Mouse (Mus musculus) cerebellum, postnatal 4 days (tissue): ENCODE data around the gene Aoah.
A peak's percentile ranks its signal among the peaks of the same experiment; 100 is the strongest.

Experiments
- DNase-seq, 2 experiments: peaks; one replicate each; pipeline ENCODE4 v3.0.0; 2022; ENCODE audit warnings: low spot score in 2 of 2, mixed read lengths in 1 of 2

Gene Aoah

DNA sequence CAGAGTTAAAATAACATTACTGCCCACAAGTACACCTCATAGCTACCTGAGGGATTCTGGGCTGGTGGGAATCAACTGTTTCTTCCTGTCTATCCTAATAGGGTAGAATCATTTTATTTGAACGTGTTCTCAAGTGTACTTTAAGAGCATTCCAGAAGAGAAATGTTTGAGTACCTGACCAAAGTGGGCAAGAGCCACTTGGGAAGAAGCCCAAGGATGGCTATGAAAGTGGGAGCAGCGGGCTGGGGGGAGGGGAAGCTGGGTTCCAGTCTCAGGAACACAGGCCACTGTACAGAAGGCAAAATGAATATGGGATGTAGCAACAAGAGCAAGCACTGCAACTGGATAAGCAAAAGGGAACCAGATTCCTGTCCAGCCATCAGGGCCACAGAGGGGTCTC is 111.3 kb downstream of the Aoah start:
- no peak for DNase-seq

DNA sequence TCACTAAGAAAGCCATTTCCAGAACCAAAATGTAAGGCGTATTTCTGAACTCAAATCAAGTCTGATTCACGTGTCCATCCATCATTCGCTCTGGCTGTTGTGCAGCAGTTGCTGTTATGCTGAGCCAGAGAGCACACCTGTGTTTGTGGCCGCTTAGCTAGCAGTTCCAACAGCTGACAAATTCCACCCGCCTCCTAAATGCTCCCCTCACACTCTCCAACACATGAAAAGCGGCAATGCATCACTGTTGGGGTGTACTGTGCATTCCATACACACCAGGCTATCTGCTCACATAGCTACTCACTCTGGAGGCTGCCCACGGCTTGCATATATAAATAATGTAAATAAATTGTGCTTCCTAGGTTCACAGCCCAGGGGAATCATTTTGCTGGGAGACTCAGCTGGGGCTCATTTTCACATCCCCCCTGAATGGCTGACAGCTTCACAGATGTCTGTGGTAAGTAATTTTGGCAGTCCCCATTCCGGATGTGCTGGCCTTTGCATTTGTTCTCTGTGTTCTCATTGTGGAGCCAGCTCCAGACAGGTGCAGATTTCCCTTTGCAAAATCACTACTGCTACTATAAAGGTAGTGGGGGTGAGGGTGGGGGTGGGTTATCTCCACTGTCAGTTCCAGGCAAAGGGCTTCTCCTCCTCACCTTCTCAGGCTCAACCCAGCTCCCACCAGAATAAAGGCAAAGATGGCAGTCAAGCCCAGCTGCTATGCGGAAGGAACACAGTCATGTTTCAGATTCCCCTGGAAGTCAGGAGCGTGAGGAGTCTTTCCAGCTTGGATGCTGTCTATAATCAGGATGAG is 123.0 kb downstream of the Aoah start:
- no peak for DNase-seq

DNA sequence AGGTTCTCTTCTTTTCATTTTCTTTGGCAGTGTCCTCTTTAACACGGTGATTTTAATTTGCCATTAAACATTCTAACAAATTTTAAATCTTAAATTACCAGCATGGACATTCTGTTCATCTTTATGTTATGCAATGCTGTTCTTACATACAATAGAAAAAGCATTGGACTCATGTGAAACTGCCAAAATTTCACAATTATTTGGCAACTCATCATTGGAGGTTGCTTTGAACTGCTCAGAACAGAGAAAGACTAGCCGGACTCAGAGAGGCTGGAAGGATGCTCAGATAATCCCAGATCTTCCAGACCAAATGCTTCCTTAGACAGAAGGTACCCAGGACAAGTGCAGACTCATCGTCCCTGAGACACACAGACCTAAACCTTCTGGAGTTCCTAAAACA is 126.5 kb downstream of the Aoah start:
- DNase-seq: no peak

DNA sequence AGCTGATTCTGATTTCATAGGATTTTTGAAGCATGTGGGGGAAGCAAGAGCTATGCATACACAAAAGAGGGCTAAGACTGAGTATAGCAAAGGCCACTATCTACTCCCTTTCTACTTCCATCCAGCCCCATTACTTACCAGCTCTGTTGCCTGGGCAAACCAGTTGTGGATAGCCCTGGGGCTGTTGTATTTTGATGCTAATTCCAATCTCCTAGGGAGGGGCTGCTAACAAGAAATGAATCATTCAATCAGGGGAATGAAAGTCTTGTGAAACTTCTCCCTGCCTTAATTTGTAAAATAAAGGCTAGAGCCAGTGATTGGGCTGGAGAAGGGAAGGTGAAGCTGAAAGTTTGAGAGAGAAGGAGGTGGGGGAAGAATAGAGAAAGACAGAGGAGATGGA is 142.1 kb downstream of the Aoah start:
- DNase-seq: no peak

DNA sequence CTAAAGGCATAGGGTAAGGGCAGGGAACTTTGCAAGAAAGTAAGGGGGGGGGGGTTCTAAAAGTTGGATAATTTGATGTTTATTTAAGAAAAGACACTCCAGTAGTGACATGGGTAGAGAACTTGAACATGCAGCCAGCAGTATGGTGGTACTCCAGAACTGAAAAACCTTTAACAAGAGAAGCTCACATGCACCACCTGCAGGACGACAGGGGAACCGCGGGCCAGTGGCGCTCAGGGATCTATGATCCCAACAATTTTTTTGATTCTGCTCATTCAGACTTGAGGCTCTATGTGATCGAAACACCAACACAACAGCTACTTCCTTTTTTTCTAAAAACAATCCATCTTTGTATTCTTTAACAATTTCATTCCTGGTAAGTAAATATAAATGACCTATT is 143.5 kb downstream of the Aoah start:
- DNase-seq: peak; percentile 49 to 83

DNA sequence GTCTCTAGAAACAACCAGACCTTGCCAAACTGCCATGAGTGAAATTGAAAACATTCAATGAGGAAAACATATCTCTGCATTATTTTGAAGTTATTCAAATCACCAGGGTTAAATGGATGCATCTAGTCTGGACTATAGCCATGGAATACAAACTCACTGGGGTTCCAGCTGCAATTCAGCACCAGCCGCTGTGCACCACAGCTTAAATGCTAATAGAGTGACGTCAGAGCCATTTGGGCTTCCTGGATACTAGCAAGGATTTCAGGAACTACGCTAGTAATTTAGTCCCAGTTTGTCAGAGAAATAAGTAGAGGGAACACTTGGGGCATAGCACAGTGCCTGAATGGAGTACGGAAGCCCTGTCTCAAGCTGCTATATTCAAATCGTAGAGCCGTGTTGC is 145.2 kb downstream of the Aoah start:
- no peak for DNase-seq

DNA sequence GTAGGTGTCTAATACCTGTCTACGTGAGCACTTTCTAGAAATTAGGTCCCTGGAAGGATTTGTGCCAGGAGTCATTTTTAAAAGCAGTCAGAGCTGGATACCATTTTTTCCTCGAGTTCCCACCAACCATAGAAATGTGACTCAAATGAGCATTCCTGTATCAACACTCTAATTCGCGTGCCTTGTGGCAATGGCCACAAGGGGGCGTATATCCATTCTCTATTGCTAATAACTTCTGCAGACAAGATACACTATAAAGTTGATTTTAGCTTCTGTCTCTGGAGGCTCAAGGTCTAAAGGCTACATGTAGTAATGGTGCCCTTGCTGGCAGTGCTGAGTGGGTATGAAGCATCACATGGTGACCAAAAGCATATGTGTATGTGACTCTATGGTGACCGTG is 146.5 kb downstream of the Aoah start:
- peak in 1 of 2 experiments; percentile 27 for DNase-seq

DNA sequence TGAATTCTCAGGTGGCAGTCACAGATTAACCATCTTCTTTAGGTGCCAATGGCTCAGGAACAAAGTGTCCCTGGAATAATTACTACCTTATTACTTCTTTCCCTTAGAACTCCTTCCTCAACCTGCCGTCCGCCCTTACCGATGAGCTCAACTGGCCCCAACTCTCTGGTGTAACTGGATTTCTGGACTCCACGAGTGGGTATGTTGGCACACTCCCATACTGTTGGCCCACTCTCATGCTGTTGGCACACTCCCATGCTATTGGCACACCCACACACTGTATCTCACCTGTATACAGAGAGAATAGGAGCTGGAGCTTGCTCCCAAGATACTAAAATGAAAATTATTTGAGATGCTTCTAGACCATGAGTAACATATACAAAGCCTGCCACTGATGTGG is 147.8 kb downstream of the Aoah start:
- no peak for DNase-seq

DNA sequence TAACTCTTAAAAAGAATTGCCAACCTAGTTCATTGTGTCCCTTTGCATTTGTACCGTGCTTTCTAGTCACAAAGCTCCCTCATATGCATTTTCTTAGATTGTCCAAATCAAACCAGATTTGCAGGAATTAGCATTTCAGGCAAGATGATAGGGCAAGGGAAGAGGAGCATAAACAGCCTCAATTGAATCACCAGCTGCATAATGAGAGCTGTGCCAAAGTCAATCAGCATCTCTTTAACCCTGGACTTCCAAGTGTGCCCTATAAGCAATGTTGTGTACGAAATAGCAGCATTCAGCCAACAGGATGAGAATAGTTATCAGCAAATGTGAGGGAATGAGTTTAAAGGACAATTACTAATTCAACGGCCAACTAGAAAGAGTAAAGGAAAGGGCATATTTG is 169.2 kb downstream of the Aoah start:
- no peak for DNase-seq

DNA sequence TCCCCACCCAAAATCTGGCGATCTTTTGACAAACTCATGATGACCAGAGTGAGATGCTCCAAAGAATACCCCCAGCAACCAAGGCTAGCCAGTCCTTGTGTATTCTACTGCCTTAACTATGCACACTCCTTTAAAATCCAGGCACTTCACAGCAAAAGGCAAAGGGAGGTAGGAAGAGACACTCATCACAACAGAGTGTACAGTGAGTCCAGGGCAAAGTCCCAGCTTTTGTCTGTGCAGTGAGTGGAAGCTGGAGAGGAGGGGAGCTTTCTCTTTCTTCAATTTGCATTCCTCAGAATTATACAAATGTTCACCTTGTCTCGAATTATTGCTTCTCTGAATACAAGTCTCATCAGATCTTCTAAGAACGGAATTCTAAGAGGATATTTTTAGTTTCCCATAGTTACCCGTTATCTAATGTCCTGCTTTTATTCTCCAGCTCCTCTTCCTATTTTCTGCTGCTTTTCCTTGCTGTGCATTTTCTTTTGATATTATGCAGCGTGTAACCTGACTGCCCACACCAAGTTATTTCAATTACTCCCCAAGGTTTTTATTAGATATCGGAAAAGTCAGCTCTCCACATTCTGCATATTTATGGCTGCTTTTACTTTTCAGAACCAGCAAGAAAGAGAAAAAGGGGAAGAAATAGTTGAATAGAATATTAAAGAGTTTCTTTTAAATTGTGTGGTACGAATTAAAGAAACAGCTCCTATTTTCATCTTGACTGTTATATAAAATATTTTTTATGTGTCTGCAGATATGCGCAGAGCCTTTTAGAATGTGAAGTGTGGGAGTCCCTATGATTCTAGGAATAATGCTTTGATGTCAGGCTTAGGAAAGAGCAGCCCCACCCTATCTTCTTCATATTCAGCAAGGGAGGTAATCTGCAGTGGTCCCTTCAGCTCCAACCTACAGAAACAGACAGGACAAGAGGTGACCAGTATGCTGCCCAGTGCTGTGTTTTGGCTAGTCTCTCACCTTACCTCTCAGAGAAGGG is 187.6 kb downstream of the Aoah start:
- no peak for DNase-seq

DNA sequence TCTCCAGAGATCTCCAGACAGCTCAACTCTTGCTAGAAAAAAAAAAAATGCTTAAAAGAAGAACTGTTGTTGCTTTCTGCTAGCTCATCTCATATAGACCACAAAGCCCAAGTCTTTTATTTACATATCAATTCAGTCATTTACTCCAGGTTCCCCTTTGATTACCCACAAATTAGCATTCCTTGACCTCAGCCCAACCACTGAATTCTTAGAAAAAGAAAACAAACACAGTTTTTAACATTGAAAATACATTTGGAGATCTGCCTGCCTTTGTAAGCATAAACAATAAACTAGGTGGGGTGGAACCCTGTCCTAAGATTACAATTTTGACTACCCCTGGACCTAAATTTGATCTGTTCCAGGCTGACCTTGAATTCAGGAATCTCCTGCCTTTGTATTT is 191.6 kb downstream of the Aoah start:
- DNase-seq: no peak

DNA sequence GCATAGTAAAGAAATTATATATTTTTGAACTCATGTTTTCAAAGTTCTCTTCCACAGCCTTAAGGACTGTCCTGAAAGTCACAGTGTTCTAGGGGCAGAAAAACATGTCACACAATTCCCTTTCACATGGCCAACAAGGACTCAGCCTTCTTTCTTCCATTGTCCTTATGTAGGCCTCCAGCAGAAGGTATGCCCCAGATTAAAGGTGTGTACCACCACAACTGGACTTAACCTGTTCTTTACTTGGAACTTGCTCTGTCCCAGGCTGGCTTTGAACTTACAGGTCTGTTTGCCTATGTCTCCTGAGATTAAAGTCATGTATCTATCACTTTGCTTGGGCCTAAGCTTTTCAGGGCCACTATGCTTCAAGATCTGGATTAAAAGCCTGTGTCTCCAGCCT is 192.0 kb downstream of the Aoah start:
- no peak for DNase-seq

DNA sequence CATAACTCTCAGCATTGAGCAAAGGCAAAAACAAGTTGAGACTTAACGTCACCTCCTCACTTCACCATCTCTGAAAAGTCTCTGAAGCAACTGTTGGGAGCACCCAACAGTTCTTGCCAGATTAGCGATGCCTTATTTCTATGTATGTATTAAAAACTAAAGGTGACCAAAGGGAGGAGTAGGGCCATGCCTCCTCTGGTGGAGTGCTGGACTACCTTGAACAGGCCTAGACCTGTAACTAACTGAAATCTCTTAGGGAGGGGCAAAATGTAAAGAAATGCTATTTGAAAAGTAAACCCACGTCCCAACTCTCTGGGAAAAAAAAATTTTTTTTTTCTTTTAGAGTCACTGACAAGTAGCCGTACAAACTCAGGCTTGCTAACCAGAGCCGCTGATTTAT is 211.3 kb downstream of the Aoah start:
- no peak for DNase-seq

DNA sequence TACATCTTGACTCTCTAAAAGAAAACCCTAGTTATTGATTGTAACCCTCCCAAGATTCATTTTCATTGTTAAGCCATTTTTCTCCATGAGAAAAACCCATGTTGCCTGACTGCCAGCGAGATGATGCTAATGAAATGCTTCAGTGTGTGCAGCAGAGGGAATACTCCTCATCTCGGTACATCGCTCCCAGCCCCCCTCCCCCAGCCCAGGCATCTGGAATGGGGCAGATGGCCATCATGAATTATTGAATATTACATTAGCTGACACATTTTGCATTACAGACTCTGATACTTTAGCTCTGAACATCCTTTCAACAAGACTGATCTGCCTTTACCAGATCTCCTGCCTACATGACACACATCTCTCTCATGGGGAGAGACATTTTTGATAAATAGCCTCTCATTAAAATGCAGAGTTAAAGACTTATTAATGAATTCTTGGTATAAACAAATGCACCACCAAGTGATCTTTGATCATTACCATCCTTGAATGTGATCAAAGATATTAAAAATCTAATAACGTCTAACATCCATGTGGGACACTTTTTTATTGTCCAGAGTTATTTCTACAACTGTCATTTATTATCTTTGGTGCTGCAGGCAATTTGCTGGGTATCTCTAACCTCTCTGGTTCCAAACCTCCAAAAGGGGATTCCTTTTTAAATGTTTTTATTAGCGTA is 211.9 kb downstream of the Aoah start:
- peak in 1 of 2 experiments; percentile 14 for DNase-seq

DNA sequence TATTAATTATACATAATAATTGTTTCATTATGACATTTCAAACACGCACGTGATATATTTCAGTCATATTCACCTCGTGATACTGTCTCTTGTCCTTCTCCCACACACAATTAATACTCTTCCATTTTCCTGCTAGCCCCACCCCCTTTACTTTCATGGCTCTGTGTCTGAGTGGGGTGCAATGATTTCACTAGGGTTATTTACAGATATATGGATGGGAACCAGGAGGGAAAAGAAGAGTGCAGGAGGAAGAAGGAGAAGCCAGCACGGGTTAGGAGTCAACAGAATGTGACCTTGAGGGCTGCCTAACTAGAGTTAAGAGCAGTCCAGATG is 212.4 kb downstream of the Aoah start:
- no peak for DNase-seq

DNA sequence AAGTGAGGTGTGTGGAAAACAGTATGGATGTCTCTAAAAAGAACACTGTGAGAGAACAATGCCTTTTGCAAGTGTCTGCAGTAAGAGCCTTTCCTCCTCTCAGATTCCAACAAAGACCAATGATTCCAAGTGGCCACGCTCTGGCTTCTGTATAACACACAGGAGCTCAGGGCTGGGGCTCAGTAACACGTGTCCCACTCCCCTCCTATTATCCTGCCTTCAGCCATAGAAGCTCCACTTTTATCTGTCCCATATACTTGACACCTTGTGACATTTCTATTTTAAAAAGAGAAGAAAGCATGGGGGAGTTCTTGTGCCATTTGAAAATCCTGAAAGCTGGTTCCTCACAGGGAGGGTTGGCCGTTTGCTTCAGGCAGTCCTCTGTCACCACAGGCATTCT is 219.7 kb downstream of the Aoah start:
- DNase-seq: no peak

DNA sequence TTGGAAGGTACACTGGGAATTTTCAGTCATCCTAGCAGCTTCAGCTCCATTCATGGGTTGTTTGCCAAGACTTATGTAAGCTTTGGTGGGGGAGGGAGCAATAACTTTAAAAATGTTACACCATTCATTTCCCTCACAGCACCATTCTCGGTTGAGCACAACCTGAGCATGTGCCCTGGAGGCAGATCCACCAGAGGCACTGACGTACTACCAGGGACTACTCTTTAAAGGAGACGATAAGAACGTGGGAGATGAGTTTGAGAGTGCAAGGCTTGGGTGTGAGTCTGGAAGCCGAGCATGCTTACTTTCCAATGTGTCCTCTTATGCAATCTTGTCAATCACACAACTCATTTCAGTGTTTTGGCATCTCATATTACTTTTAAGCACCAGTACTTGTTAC is 230.9 kb downstream of the Aoah start:
- no peak for DNase-seq

DNA sequence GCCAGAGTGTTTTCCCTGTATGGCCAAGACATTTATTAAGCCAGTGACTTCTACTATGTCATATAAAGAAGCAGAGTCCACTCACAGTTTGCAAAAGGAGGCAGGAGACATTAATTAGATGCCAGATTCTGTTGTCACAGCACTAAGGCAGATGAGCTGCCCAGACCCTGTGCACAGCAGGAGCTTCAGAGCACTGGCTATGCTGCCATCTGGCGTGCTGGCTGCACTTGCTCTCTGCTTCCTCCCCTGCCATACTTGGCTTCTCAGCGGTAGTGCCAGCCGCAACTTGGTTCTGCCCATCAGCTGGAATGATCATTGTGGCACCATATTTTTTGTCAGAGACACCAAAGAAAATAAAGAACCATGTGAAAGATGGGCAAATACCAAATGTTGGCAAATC is 239.3 kb downstream of the Aoah start:
- peak in 1 of 2 experiments; percentile 75 for DNase-seq

DNA sequence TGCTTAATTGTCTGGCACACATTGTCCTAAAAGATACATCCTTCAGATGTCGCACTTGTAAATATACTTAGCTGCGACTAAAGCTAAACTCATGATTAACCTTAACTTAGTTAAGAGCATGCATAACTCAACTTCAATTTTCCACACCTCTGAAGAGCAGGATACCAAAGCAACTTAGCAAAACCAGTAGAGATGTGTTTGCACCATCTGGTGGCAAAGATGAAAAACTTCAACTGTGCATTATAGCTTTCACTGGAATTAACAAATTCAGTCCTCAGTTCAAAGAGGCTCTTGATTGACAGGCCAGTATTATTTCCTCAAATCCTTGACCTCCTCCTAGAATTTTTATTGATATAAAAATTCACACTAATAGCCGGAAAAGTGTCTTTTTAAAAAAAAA is 241.1 kb downstream of the Aoah start:
- no peak for DNase-seq

DNA sequence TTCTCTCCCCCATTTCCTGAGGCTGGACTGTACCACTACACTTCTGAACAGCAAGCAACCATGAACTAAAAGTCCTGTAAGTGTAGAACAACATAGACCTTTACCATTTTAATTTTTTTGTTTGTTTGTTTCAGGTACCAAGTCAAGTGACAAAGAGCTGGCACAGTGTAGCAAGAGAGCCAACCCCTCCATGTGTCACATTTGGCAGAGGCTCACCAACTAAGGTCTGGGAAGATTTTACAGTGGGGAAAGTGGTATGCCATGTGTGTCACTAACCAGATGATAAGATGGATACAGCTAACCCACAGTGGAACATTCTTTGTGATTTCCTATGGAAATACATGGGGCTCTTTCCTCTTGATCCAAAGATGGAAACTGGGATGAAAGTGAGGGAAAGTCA is 242.1 kb downstream of the Aoah start:
- DNase-seq: no peak

DNA sequence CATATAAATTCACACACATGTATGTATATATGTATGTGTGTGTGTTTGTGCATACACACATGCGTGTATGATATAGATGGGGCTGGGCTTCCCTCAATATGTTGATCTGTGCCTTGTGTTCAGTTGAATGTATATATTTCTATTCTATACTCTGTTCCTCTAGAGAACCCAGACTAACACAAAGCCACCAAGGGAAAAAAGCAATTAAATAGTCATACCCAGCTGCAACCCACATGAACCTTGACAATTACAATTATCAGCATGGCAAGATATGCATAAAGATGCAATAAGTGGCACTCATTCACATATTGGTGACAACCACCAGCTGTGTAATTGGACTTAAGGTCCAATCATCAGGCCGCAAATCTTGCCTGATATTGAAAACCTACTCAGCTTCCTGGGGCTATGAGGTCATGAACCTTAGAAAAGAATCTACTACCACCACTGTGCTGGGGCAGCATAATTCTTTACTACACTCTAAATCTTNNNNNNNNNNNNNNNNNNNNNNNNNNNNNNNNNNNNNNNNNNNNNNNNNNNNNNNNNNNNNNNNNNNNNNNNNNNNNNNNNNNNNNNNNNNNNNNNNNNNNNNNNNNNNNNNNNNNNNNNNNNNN is 246.8 kb downstream of the Aoah start:
- DNase-seq: no peak

DNA sequence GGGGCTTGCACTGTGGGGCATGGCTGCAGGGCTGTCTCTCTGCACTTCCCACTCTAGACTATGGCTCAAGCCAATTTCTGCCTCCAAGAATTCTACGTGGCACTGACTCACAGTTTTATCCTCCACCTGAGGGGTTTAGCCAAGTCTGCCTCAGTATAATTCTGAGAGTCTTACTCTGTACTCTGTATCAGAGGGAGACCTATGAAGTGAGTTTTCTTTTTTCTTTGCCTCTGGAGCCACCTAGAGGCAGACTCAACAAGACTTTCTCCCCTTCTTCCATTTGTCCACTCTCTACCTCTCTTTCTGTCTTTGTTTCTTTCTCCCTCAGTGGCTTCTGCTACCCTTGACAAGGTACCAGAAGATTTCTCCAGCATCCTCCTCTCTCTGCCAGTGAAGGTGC is 256.2 kb downstream of the Aoah start:
- no peak for DNase-seq
